Mouse (Mus musculus) hindbrain, embryonic 11.5 days (tissue): ENCODE results near the gene Elane. TPM values are rescaled to one million over a fixed set of nuclear protein-coding genes. Genes with fewer than 3 reads are reported as not detected.

Experiments
- polyA plus RNA-seq: library from polyadenylated mRNA; unstranded; fragments of >200 nt; fragmentation: Nextera tagmentation; extraction: Ambion mirVana; gene quantifications from 2 replicates; pipeline ENCODE4 v1.2.1, GENCODE M21; 2014

Gene Elane
- polyA plus RNA-seq, 1 experiment from 2014 or later: not detected

Other genes starting within 250 kb of the Elane start
- gene Shc2, start 248.3 kb upstream of the Elane start, polyA plus RNA-seq: 11.7 and 12.4 TPM in 2 replicates
- not detected in 2 replicates for gene Odf3l2, start 240.5 kb upstream of the Elane start, polyA plus RNA-seq
- gene Madcam1, start 221.7 kb upstream of the Elane start, polyA plus RNA-seq: 1.1 and 1.6 TPM in 2 replicates
- gene Tpgs1, start 216.9 kb upstream of the Elane start, polyA plus RNA-seq: 69.6 and 70.8 TPM in 2 replicates
- 153 and 159 TPM in 2 replicates for gene Cdc34, start 204.1 kb upstream of the Elane start, polyA plus RNA-seq
- 0.42 and 0.73 TPM in 2 replicates for gene Gzmm, start 197.2 kb upstream of the Elane start, polyA plus RNA-seq
- 595 and 605 TPM in 2 replicates for gene Bsg, start 181.8 kb upstream of the Elane start, polyA plus RNA-seq
- gene Hcn2, start 169.6 kb upstream of the Elane start, polyA plus RNA-seq: 0.15 and 0.20 TPM in 2 replicates
- gene Polrmt, start 139.7 kb upstream of the Elane start, polyA plus RNA-seq: 23.5 and 26.8 TPM in 2 replicates
- 0.18 and 0.48 TPM in 2 replicates for gene Fgf22, start 131.2 kb upstream of the Elane start, polyA plus RNA-seq
- 79.4 and 80.5 TPM in 2 replicates for gene Rnf126, start 119.3 kb upstream of the Elane start, polyA plus RNA-seq
- 1.5 TPM in 2 replicates for gene Fstl3, start 109.0 kb upstream of the Elane start, polyA plus RNA-seq
- gene Prss57, start 95.3 kb upstream of the Elane start, polyA plus RNA-seq: 0.13 TPM in 1 of 2 replicates, not detected in the other
- gene Palm, start 92.7 kb upstream of the Elane start, polyA plus RNA-seq: 129 and 132 TPM in 2 replicates
- 0.59 and 0.69 TPM in 2 replicates for gene Misp, start 65.3 kb upstream of the Elane start, polyA plus RNA-seq
- 141 and 152 TPM in 2 replicates for gene Ptbp1, start 31.8 kb upstream of the Elane start, polyA plus RNA-seq
- 9.4 and 10.5 TPM in 2 replicates for gene Prtn3, start 11.8 kb upstream of the Elane start, polyA plus RNA-seq
- gene Plppr3, start 11.6 kb upstream of the Elane start, polyA plus RNA-seq: 129 and 150 TPM in 2 replicates
- gene Cfd, start 4.6 kb downstream of the Elane start, polyA plus RNA-seq: not detected in 2 replicates
- 33.7 and 41.8 TPM in 2 replicates for gene Med16, start 22.7 kb downstream of the Elane start, polyA plus RNA-seq
- gene Gm26602, start 24.6 kb downstream of the Elane start, polyA plus RNA-seq: 23.6 and 25.3 TPM in 2 replicates
- gene Kiss1r, start 30.7 kb downstream of the Elane start, polyA plus RNA-seq: 0.26 and 0.36 TPM in 2 replicates
- gene R3hdm4, start 35.0 kb downstream of the Elane start, polyA plus RNA-seq: 131 and 139 TPM in 2 replicates
- gene Arid3a, start 40.8 kb downstream of the Elane start, polyA plus RNA-seq: 4.9 and 9.0 TPM in 2 replicates
- 94.7 and 102 TPM in 2 replicates for gene Wdr18, start 73.9 kb downstream of the Elane start, polyA plus RNA-seq
- gene Grin3b, start 84.5 kb downstream of the Elane start, polyA plus RNA-seq: 0.29 and 0.49 TPM in 2 replicates
- gene Tmem259, start 98.1 kb downstream of the Elane start, polyA plus RNA-seq: 14.6 and 16.1 TPM in 2 replicates
- gene Cnn2, start 102.3 kb downstream of the Elane start, polyA plus RNA-seq: 180 and 221 TPM in 2 replicates
- 2.6 TPM in 2 replicates for gene Abca7, start 110.2 kb downstream of the Elane start, polyA plus RNA-seq
- 4.1 and 4.3 TPM in 2 replicates for gene Arhgap45, start 130.4 kb downstream of the Elane start, polyA plus RNA-seq
- 215 and 222 TPM in 2 replicates for gene Polr2e, start 153.5 kb downstream of the Elane start, polyA plus RNA-seq
- gene Gpx4, start 160.9 kb downstream of the Elane start, polyA plus RNA-seq: 543 and 552 TPM in 2 replicates
- 8.0 and 9.5 TPM in 2 replicates for gene Sbno2, start 219.3 kb downstream of the Elane start, polyA plus RNA-seq
- gene Stk11, start 229.6 kb downstream of the Elane start, polyA plus RNA-seq: 21.3 and 26.8 TPM in 2 replicates